ENCODE assay signal across 9 mouse cellular contexts in genomic region chr13:31992409-31993201, GRCm38 (mm10).
DNase-seq lines count a peak whose midpoint lies in the region; ATAC-seq and TF ChIP-seq lines count a peak whose summit lies in the region.
"Had no signal": no experiment of that assay in that cellular context is flagged by ENCODE, and none has a peak within 500 bp of the region (broad histone marks: within the 10 kb centered on the region; RNA-seq: fewer than 3 reads in every experiment).

No protein-coding gene starts in this region.

- peak overlapping the region; percentile 12 for H3K4me2 ChIP-seq in intestine, embryonic 15.5 days (replicated peaks)
- H3K4me2 ChIP-seq in midbrain, embryonic 16.5 days (ENCODE audit: low read length), result no peak overlapping the region

- H3K9me3 ChIP-seq in intestine, embryonic 15.5 days, result no peaks in the 10 kb centered on the region
- H3K9me3 ChIP-seq in midbrain, embryonic 16.5 days (replicated peaks; ENCODE audit: control insufficient read depth, low read length, poor library complexity, severe bottlenecking), result no peaks in the 10 kb centered on the region

- H3K27ac ChIP-seq in intestine, embryonic 15.5 days, result no peak overlapping the region
- no peak overlapping the region for H3K27ac ChIP-seq in midbrain, embryonic 16.5 days (ENCODE audit: low read length)

- no peak for TF ChIP-seq POLR2A in lung, adult 2 months (IDR thresholded peaks at IDR 0.05; ENCODE audit: borderline replicate concordance, extremely low read depth, low read depth, low read length)

- WGBS in lung, adult 2 months, result 46% methylated on average over 12 of the region's 12 CpGs
- WGBS in intestine, embryonic 15.5 days, result 19% methylated on average over 12 of the region's 12 CpGs
- WGBS in midbrain, embryonic 16.5 days, result 52% methylated on average over 12 of the region's 12 CpGs

- H3K4me3 ChIP-seq in lung, adult 2 months (replicated peaks; ENCODE audit: extremely low read depth, low read depth, low read length), result no peak overlapping the region
- no peak overlapping the region for H3K4me3 ChIP-seq in intestine, embryonic 15.5 days (replicated peaks)
- no peak overlapping the region for H3K4me3 ChIP-seq in midbrain, embryonic 16.5 days (ENCODE audit: low read depth, low read length)

- DNase-seq in lung, adult 18-20 months, result peak; percentile 7 to 21
- no peak for DNase-seq in lung, adult 2 months
- peak; percentile 47 for DNase-seq in fibroblast of lung, adult 2 months (ENCODE audit: low read depth)
- no peak for DNase-seq in c-Kit-positive CD71-positive TER-119-positive erythroid progenitor cells, embryonic 14.5 days (ENCODE audit: low spot score)
- no peak for DNase-seq in kidney, adult 11 months

- ATAC-seq in intestine, embryonic 15.5 days, result peak; percentile 69; the same call in 1 of the 2 replicates
- peak; percentile 78 for ATAC-seq in midbrain, embryonic 16.5 days
- ATAC-seq in CD4-positive, CD25-positive, alpha-beta regulatory T cell, adult 4 months, result no peak
- ATAC-seq: Patski had no signal

- H3K4me1 ChIP-seq in lung, adult 2 months (ENCODE audit: control insufficient read depth, insufficient read depth, low read length), result no peaks in the 10 kb centered on the region
- H3K4me1 ChIP-seq in intestine, embryonic 15.5 days (replicated peaks), result 0 out of 2 replicates have a peak, but pooled peaks cover 4% of the 10 kb centered on the region
- peaks cover 5% of the 10 kb centered on the region; the same call in 1 of the 2 replicates for H3K4me1 ChIP-seq in midbrain, embryonic 16.5 days (ENCODE audit: control insufficient read depth, insufficient read depth, low read length)

- TF ChIP-seq CTCF in lung, adult 2 months (IDR thresholded peaks at IDR 0.05; ENCODE audit: insufficient read depth, low read length), result no peak

- H3K27me3 ChIP-seq in intestine, embryonic 15.5 days (replicated peaks), result no peaks in the 10 kb centered on the region
- no peaks in the 10 kb centered on the region for H3K27me3 ChIP-seq in midbrain, embryonic 16.5 days (ENCODE audit: control insufficient read depth, insufficient read depth, low read depth, low read length)
- H3K27me3 ChIP-seq: Patski had no signal

- H3K9ac ChIP-seq in intestine, embryonic 15.5 days, result no peak overlapping the region
- H3K9ac ChIP-seq in midbrain, embryonic 16.5 days (ENCODE audit: low read depth, low read length), result no peak overlapping the region

- H3K36me3 ChIP-seq in intestine, embryonic 15.5 days, result no peaks in the 10 kb centered on the region
- H3K36me3 ChIP-seq in midbrain, embryonic 16.5 days (ENCODE audit: control insufficient read depth, insufficient read depth, low read length), result no peaks in the 10 kb centered on the region

Comparison
In these comparisons a context has a peak if more than half of its experiments do, and no peak if none do; other contexts are left out.
1. DNase-seq: peak in lung, adult 18-20 months (2 of 2) and fibroblast of lung, adult 2 months (single experiment); none in lung, adult 2 months (single experiment), c-Kit-positive CD71-positive TER-119-positive erythroid progenitor cells, embryonic 14.5 days (single experiment) and kidney, adult 11 months (single experiment).